Mouse (Mus musculus) spleen, adult 2 months (tissue): ENCODE measurements around the gene Prdm8. TPM values are rescaled to one million over a fixed set of nuclear protein-coding genes. Genes with fewer than 3 reads are reported as not detected.

Experiments used
- DNase-seq, 2 experiments: peaks; one replicate each; pipeline versions ENCODE4 v3.0.0 to v3.0.0-alpha.2; 2012 to 2021; ENCODE audit warnings: low spot score in 2 of 2, low read depth in 1 of 2
- H3K27ac ChIP-seq: fragments of 200-500 bp; 2 replicates; pipeline ENCODE4 v1.5.1; 2012; ENCODE audit warnings: low read length, inconsistent platforms; ENCODE audit not compliant: insufficient read depth
- H3K27me3 ChIP-seq: fragments of 200-500 bp; 2 replicates; pipeline ENCODE4 v1.6.1; 2012; ENCODE audit warnings: mild to moderate bottlenecking, moderate library complexity, low read length, inconsistent platforms; ENCODE audit not compliant: control insufficient read depth, insufficient read depth
- H3K36me3 ChIP-seq: fragments of 200-500 bp; 2 replicates; pipeline ENCODE4 v1.6.1; 2012; ENCODE audit warnings: mild to moderate bottlenecking, low read length, inconsistent platforms; ENCODE audit not compliant: control insufficient read depth, insufficient read depth
- H3K4me1 ChIP-seq: fragments of 200-500 bp; 2 replicates; pipeline ENCODE4 v1.6.1; 2011; ENCODE audit warnings: inconsistent platforms; ENCODE audit not compliant: control insufficient read depth, insufficient read depth, insufficient read length
- H3K4me3 ChIP-seq: fragments of 200-500 bp; 2 replicates; pipeline ENCODE4 v1.5.1; 2011; ENCODE audit warnings: mild to moderate bottlenecking, inconsistent platforms; ENCODE audit not compliant: insufficient read depth, insufficient read length; ENCODE audit errors: extremely low read depth
- CTCF ChIP-seq: fragments of 200-500 bp; IDR thresholded peaks from 2 replicates; pipeline ENCODE4 v1.5.1; 2011; ENCODE audit warnings: mild to moderate bottlenecking, inconsistent platforms; ENCODE audit not compliant: insufficient read depth, insufficient read length, insufficient replicate concordance; ENCODE audit errors: extremely low read depth
- POLR2A ChIP-seq: fragments of 200-500 bp; IDR thresholded peaks from 2 replicates; pipeline ENCODE4 v1.6.1; 2011; ENCODE audit warnings: low read depth, low read length, inconsistent platforms
- WGBS: fragments of 180-500 bp; shearing (Covaris S2); methylation state at CpG from one replicate; pipeline ENCODE4 v1.1.7; 2018; 5-methylcytosine and 5-hydroxymethylcytosine counted together
- polyA plus RNA-seq: library from polyadenylated mRNA; depleted of rRNA; stranded (reverse); fragments of >200 nt; gene quantifications from 2 replicates; pipeline ENCODE4 v1.2.3, GENCODE M21; 2012

Gene Prdm8
- polyA plus RNA-seq, 1 experiment = 0.02 TPM

DNA sequence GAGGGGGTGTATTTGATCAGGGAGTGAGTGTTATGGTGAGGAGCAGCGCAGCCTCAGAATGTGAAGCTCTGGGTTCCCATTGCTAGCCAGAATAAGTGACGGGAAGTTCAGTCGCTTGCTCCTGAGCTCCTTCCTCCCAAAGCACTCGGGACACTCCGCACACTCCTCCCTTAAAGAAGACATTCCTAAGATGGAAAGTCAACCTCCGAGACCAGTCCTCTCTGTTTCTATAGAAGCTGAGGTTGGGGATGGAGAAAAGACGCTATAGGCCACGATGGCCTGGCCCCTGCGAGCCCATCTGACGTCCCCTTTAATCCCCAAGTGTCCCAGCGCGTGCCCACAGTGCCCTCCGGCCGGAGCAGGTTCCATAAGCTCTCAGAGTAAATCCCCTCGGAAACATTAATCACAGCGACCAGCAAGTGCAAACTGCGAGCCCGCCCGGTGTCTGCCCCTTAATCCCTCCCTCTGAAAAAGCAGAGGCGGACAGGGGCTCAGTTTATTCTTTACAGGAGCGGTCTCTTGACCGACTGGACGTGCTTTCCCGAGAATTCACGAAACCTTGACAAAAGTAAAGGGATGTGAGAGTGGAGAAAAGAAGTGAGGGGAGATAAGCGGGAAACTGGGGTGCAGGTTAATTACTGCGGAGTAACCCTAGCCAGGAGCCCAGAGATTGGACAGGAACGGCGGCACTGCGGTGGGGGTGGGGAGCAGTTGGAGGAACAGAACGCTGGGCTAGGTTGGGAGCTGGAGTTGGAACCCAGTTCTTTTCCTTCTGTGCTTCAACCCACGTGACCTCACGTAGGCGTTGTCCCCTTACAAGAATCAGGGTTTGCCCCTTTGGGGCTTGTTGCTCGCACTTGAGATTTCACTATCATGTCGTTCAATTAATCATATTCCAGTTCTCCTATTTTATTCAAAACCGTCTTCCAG lies 1.6 kb downstream of the Prdm8 start:
- TF ChIP-seq CTCF (no peak), POLR2A (no peak)
- no peak overlapping the region for H3K4me3 ChIP-seq
- WGBS = 4% methylated on average over 37 of the region's 37 CpGs
- no peak overlapping the region for H3K27ac ChIP-seq
- H3K4me1 ChIP-seq = peaks cover 17% of the 10 kb centered on the region
- DNase-seq = no peak
- H3K36me3 ChIP-seq = no peaks in the 10 kb centered on the region
- H3K27me3 ChIP-seq = peaks cover 45% of the 10 kb centered on the region

DNA sequence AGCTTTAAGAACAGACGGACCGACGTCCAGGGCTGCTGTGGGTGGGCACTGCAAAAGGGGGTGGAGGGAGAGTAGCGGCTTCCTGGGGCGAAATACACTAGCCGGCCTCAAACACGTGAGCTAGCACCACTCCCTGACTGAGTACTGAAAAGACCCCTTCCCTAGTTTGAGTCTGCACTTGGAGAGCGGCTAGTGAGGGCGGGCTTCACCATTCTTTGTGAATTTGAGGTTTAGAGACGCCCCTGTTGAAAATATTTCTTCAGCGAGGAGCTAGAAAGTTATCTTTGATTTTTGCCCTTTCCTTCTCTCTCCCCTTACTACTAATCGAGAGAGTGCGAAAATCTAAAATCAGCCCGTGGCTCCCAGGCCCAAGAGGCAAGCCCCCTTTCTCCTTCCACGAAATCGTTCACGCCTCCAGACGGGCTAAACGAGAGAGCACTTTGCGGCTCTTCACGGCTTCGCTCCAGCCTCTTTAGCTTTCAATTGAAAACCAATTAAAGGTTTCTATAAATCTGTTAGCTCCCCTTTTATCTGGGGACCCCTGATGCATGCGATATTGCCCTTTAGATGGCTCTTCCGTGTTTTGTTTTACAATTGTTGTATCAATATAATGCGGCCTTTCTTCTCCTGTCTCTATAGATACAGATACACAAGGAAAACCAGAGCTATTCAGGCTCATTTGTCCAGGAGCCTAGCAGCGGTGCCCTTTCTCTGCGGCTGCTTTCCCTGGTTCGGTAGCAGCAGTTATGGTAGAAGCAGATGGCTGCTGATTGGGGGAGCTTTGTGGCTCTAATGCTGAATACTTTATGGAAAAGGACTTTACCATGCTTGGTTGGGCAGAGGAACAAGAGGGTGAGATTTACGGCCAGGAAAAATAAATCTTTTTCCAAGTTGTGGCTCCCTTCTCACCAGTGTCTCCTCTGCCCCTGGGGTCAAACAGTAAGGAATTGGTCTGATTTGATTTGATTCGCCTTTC lies 2.7 kb downstream of the Prdm8 start:
- 10% methylated on average over 30 of the region's 30 CpGs for WGBS
- Histone ChIP-seq H3K36me3 (no peaks in the 10 kb centered on the region), H3K4me1 (peaks cover 17% of the 10 kb centered on the region), H3K4me3 (no peak overlapping the region), H3K27ac (no peak overlapping the region), H3K27me3 (peaks cover 45% of the 10 kb centered on the region)
- TF ChIP-seq POLR2A = no peak
- TF ChIP-seq CTCF = no peak
- no peak for DNase-seq

DNA sequence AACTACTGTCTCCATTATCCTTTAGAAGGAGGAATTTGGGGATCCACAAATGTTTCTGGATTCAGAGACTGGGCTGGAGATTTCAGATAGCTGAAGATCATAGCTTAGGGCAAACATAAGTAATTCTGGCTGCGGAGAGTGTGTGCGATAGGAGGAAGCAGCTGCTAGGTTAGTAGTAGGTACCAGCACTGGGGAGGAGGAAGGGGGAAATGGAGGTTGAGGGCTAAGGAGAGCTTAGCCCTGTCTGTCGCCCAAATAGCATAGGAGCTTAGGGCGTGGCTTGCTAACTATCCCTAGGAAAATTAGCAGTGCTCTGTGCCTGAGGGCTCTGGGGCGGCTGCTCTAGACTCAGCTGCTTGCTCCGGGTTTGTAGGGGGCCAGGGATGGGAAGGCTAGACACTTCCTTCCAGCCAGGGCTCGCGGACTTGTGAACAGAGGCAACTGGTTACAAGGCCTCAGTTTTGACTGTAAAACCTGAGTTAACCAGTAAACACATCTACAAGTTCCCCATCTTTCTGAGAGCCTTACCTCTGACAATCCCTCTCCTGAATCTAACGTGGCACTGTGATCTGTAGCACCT lies 4.7 kb downstream of the Prdm8 start:
- 16% methylated on average over 9 of the region's 9 CpGs for WGBS
- Histone ChIP-seq H3K27me3 (peaks cover 42% of the 10 kb centered on the region), H3K36me3 (no peaks in the 10 kb centered on the region), H3K4me1 (peaks cover 17% of the 10 kb centered on the region), H3K4me3 (no peak overlapping the region), H3K27ac (no peak overlapping the region)
- TF ChIP-seq POLR2A = no peak
- TF ChIP-seq CTCF = no peak
- no peak for DNase-seq

DNA sequence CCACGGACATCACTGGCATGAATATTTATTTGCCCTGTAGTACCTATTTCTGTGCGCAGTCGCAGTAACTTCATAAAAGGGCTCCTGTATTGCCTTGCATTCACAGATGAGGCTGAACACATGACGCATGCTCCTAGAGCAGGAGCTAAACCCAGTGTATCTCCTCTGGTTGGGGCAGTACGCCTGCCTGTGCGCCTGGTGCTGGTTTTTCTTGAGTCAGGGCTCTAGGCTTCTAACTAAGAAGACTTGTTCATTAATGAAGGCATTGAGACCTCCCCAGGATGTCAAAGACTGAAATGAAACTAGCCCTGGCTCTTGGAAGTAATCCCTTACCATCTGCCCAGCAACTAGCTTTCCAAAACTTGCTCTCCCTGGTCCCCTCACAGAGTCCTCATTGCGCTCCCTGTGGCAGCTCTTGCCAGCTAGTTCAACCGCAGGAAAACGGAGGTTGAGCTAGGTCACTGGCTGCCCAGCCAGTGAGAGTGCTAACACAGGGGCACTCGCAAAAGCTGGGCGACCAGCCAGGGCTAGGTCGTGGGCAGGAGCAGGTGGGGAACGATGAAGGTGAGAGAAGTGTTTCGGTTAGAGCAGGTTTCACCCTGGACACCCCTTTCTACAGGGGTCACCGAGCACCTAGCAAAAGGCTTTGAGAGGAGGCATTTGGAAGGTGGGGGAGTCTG lies 5.6 kb downstream of the Prdm8 start:
- 15% methylated on average over 15 of the region's 15 CpGs for WGBS
- H3K4me1 ChIP-seq = peaks cover 12% of the 10 kb centered on the region; the same call in 1 of the 2 replicates
- no peaks in the 10 kb centered on the region for H3K36me3 ChIP-seq
- H3K4me3 ChIP-seq = no peak overlapping the region
- TF ChIP-seq POLR2A (no peak), CTCF (no peak)
- no peak overlapping the region for H3K27ac ChIP-seq
- H3K27me3 ChIP-seq = peaks cover 35% of the 10 kb centered on the region
- no peak for DNase-seq

DNA sequence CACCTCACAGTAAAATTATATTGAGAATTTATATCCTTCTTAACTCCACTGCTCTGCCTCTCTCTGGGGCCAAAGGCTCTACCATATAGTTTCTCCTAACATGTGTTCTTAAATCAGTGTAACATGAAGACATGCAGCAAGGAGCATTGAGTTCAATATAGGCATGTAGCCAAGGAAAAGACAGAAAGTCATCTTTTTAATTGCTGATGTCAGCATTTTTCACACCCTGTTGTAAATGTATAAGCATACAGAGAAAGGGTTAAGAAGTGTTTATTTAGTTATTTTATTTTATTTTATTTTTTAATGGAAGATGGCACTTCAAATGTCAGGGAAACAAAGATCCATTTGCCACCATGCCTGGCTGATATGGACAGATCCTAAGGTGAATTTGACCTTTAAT lies 6.7 kb downstream of the Prdm8 start:
- Histone ChIP-seq H3K27me3 (peaks cover 25% of the 10 kb centered on the region), H3K4me3 (no peak overlapping the region), H3K4me1 (peaks cover 3% of the 10 kb centered on the region; the same call in 1 of the 2 replicates), H3K27ac (no peak overlapping the region), H3K36me3 (no peaks in the 10 kb centered on the region)
- no peak for TF ChIP-seq POLR2A
- no peak for TF ChIP-seq CTCF
- no peak for DNase-seq

DNA sequence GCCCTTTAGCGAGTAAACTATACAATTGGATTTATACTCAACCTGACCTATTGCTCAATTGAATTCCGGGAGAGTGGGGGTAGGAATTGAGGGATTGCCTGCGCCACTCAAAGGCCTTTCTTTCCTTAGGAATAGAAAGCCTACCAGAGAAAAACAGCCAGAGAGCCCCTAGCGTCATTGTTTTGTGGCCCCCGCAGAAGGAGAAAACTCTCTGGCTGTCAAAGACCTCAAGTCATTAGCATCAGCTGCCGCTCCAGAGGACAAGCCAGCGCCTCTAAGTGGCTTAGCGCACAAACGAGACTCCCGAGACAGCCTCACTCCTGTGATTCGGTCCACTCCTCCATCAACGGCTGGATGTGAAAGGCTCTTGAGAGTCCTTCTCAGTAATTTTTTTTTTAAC lies 12.6 kb downstream of the Prdm8 start:
- TF ChIP-seq POLR2A (no peak), CTCF (no peak)
- 13% methylated on average over 12 of the region's 12 CpGs for WGBS
- no peak for DNase-seq
- no peak overlapping the region for H3K4me3 ChIP-seq
- H3K27ac ChIP-seq = no peak overlapping the region
- peaks cover 30% of the 10 kb centered on the region for H3K27me3 ChIP-seq
- H3K36me3 ChIP-seq = no peaks in the 10 kb centered on the region
- H3K4me1 ChIP-seq = peaks cover 8% of the 10 kb centered on the region; the same call in 1 of the 2 replicates
